Mouse (Mus musculus): ENCODE measurements around the gene Antxr2. TPM values are rescaled to one million over a fixed set of nuclear protein-coding genes. Genes with fewer than 3 reads are reported as not detected.
A peak's percentile ranks its signal among the peaks of the same experiment; 100 is the strongest.

Antxr2 gene
- 33.6 TPM for polyA plus RNA-seq (2012; fragmentation: generic; extraction: Trizol)
- long read RNA-seq, experiment 1, full-length matches to known transcripts = 10 of 20 reads
- long read RNA-seq, experiment 1, partial matches to known transcripts = 2 of 20 reads
- long read RNA-seq, experiment 1, other reads (novel, unspliced or antisense) = 8 of 20 reads
- long read RNA-seq, experiment 2, full-length matches to known transcripts = 385 of 448 reads
- long read RNA-seq, experiment 2, partial matches to known transcripts = 5 of 448 reads
- long read RNA-seq, experiment 2, other reads (novel, unspliced or antisense) = 58 of 448 reads

GRCm38 (mm10) chr5:98030902-98031641, at the start of gene Antxr2:
Gene Antxr2, minus strand, starts transcription at chr5:98031043.
- Histone ChIP-seq H3ac (ENCODE audit: control insufficient read depth, insufficient read length, low read depth) (peak within 1 kb of the TSS; percentile 74), H3K79me2 (ENCODE audit: control insufficient read depth, insufficient read depth) (peaks cover 48% of the 10 kb centered on the region), H3K79me3 (ENCODE audit: low read depth) (peaks cover 41% of the 10 kb centered on the region), H3K27me3 (ENCODE audit: control insufficient read depth, insufficient read depth, insufficient read length) (no peaks in the 10 kb centered on the region), H3K36me3 (ENCODE audit: control insufficient read depth, insufficient read depth) (peaks cover 30% of the 10 kb centered on the region), H3K4me3 (ENCODE audit: insufficient read depth, poor library complexity, severe bottlenecking) (peak within 1 kb of the TSS; percentile 73)
- TF ChIP-seq FOSL1 (IDR thresholded peaks at IDR 0.05; ENCODE audit: insufficient read depth, low read length, poor library complexity, severe bottlenecking) (no peak), MYOD1 (IDR thresholded peaks at IDR 0.05; ENCODE audit: control insufficient read depth, insufficient read length, low read depth) (peak; percentile 75), USF1 (IDR thresholded peaks at IDR 0.05; ENCODE audit: low read depth) (no peak), MYOG (IDR thresholded peaks at IDR 0.05; ENCODE audit: control insufficient read depth, extremely low read depth, insufficient read length) (no peak), MAX (IDR thresholded peaks at IDR 0.05) (peak; percentile 47)

- TF ChIP-seq USF1 (IDR thresholded peaks at IDR 0.05; ENCODE audit: low read depth) (no peak), MYOG (IDR thresholded peaks at IDR 0.05; ENCODE audit: control insufficient read depth, extremely low read depth, insufficient read length) (no peak), CEBPB (IDR thresholded peaks at IDR 0.05; ENCODE audit: low read depth) (peak; percentile 33), MYOD1 (IDR thresholded peaks at IDR 0.05; ENCODE audit: control insufficient read depth, insufficient read length, low read depth) (peak; percentile 79), CTCF (IDR thresholded peaks at IDR 0.05; ENCODE audit: control insufficient read depth, insufficient read depth, insufficient read length) (no peak), MAX (IDR thresholded peaks at IDR 0.05) (no peak), FOSL1 (IDR thresholded peaks at IDR 0.05; ENCODE audit: insufficient read depth, low read length, poor library complexity, severe bottlenecking) (no peak)
- no peak overlapping the region for H3ac ChIP-seq (ENCODE audit: control insufficient read depth, insufficient read length, low read depth)
- H3K79me2 ChIP-seq (ENCODE audit: control insufficient read depth, insufficient read depth) = no peaks in the 10 kb centered on the region
Measured at GRCm38 (mm10) chr5:98076612-98077011, 45.8 kb upstream of the Antxr2 start.

GRCm38 (mm10) chr5:98069191-98069590, 38.3 kb upstream of the Antxr2 start:
- Histone ChIP-seq H3K4me3 (ENCODE audit: insufficient read depth, poor library complexity, severe bottlenecking) (no peak overlapping the region), H3K36me3 (ENCODE audit: control insufficient read depth, insufficient read depth) (no peaks in the 10 kb centered on the region), H3K79me2 (ENCODE audit: control insufficient read depth, insufficient read depth) (no peaks in the 10 kb centered on the region), H3K27me3 (ENCODE audit: control insufficient read depth, insufficient read depth, insufficient read length) (no peaks in the 10 kb centered on the region), H3K79me3 (ENCODE audit: low read depth) (no peaks in the 10 kb centered on the region), H3ac (ENCODE audit: control insufficient read depth, insufficient read length, low read depth) (no peak overlapping the region)
- TF ChIP-seq USF1 (IDR thresholded peaks at IDR 0.05; ENCODE audit: low read depth) (no peak), MYOD1 (IDR thresholded peaks at IDR 0.05; ENCODE audit: control insufficient read depth, insufficient read length, low read depth) (no peak), MAX (IDR thresholded peaks at IDR 0.05) (no peak), MYOG (IDR thresholded peaks at IDR 0.05; ENCODE audit: control insufficient read depth, extremely low read depth, insufficient read length) (no peak), CEBPB (IDR thresholded peaks at IDR 0.05; ENCODE audit: low read depth) (no peak), FOSL1 (IDR thresholded peaks at IDR 0.05; ENCODE audit: insufficient read depth, low read length, poor library complexity, severe bottlenecking) (no peak), CTCF (IDR thresholded peaks at IDR 0.05; ENCODE audit: control insufficient read depth, insufficient read depth, insufficient read length) (no peak)

More at GRCm38 (mm10) chr5:98076612-98077011, 45.8 kb upstream of the Antxr2 start:
- no peaks in the 10 kb centered on the region for H3K27me3 ChIP-seq (ENCODE audit: control insufficient read depth, insufficient read depth, insufficient read length)
- no peaks in the 10 kb centered on the region for H3K36me3 ChIP-seq (ENCODE audit: control insufficient read depth, insufficient read depth)
- no peak overlapping the region for H3K4me3 ChIP-seq (ENCODE audit: insufficient read depth, poor library complexity, severe bottlenecking)
- H3K79me3 ChIP-seq (ENCODE audit: low read depth) = no peaks in the 10 kb centered on the region

GRCm38 (mm10) chr5:98055275-98055674, 24.4 kb upstream of the Antxr2 start:
- Histone ChIP-seq H3K4me3 (ENCODE audit: insufficient read depth, poor library complexity, severe bottlenecking) (no peak overlapping the region), H3ac (ENCODE audit: control insufficient read depth, insufficient read length, low read depth) (no peak overlapping the region), H3K79me3 (ENCODE audit: low read depth) (no peaks in the 10 kb centered on the region), H3K79me2 (ENCODE audit: control insufficient read depth, insufficient read depth) (no peaks in the 10 kb centered on the region), H3K36me3 (ENCODE audit: control insufficient read depth, insufficient read depth) (no peaks in the 10 kb centered on the region), H3K27me3 (ENCODE audit: control insufficient read depth, insufficient read depth, insufficient read length) (no peaks in the 10 kb centered on the region)
- no peak for TF ChIP-seq USF1 (IDR thresholded peaks at IDR 0.05; ENCODE audit: low read depth)

- no peaks in the 10 kb centered on the region for H3K36me3 ChIP-seq (ENCODE audit: control insufficient read depth, insufficient read depth)
- H3K79me2 ChIP-seq (ENCODE audit: control insufficient read depth, insufficient read depth) = no peaks in the 10 kb centered on the region
- H3K79me3 ChIP-seq (ENCODE audit: low read depth) = no peaks in the 10 kb centered on the region
- H3K4me3 ChIP-seq (ENCODE audit: insufficient read depth, poor library complexity, severe bottlenecking) = no peak overlapping the region
- H3ac ChIP-seq (ENCODE audit: control insufficient read depth, insufficient read length, low read depth) = no peak overlapping the region
- no peaks in the 10 kb centered on the region for H3K27me3 ChIP-seq (ENCODE audit: control insufficient read depth, insufficient read depth, insufficient read length)
- TF ChIP-seq MYOD1 (IDR thresholded peaks at IDR 0.05; ENCODE audit: control insufficient read depth, insufficient read length, low read depth) (no peak), FOSL1 (IDR thresholded peaks at IDR 0.05; ENCODE audit: insufficient read depth, low read length, poor library complexity, severe bottlenecking) (no peak), CTCF (IDR thresholded peaks at IDR 0.05; ENCODE audit: control insufficient read depth, insufficient read depth, insufficient read length) (no peak), CEBPB (IDR thresholded peaks at IDR 0.05; ENCODE audit: low read depth) (no peak), USF1 (IDR thresholded peaks at IDR 0.05; ENCODE audit: low read depth) (no peak), MYOG (IDR thresholded peaks at IDR 0.05; ENCODE audit: control insufficient read depth, extremely low read depth, insufficient read length) (no peak), MAX (IDR thresholded peaks at IDR 0.05) (no peak)
Measured at GRCm38 (mm10) chr5:98054834-98055233, 24.0 kb upstream of the Antxr2 start.

Data from C2C12 (cell line).